Mouse (Mus musculus) lung, postnatal 0 days (tissue): ENCODE measurements at regions not wholly inside any gene's neighbourhood (a gene's known extent, or its start where the extent isn't known, plus 50 kb on each side); places are given as distances from the start of the nearest gene placed in this dataset.

Experiments
- CTCF ChIP-seq: IDR thresholded peaks from 2 replicates; pipeline ENCODE4 v1.5.1; 2016; ENCODE audit warnings: antibody characterized with exemption, mild to moderate bottlenecking
- EP300 ChIP-seq: IDR thresholded peaks from 2 replicates; pipeline ENCODE4 v1.6.1; 2016; ENCODE audit warnings: antibody characterized with exemption, mild to moderate bottlenecking, control low read depth

- no peak for TF ChIP-seq CTCF
- TF ChIP-seq EP300, result no peak
These were observed 159.1 kb downstream of the Akr1d1 start for GRCm38 (mm10) chr6:37688866-37689617.
